Mouse (Mus musculus): ENCODE measurements at regions not wholly inside any gene's neighbourhood (a gene's known extent, or its start where the extent isn't known, plus 50 kb on each side); places are given as distances from the start of the nearest gene placed in this dataset.

DNA sequence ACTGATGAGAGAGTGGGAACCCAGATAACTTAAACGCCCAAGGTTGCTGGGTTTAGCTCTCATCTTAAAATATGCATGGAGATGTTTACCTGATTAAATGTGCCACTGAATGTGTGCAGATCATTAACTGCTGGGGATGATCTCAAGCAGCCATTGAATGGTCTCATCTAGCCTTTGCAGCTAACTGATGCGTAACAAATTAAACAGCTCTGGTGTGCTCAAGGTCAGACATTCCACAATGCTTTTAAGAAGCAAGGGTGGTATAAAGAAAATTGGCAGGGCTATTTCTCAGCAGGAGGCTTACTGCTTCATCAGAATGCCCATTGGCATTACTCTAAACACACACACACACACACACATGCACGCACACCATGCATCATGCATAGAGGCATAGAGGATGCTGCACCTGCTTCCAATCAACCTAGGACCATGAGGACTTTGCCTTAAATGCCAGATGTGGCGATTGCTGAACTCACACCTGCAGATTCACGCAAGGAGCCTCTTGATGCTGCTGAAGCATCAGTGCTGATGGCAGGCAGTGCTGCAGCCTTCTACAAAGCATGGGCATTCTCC, 333.4 kb downstream of the Ice1 start:
- DNase-seq: no peak

GRCm38 (mm10) chr13:70310516-70310915, 326.9 kb downstream of the Ice1 start:
- no peak for DNase-seq

- no peak for DNase-seq
Measured at GRCm38 (mm10) chr13:70311226-70312055, 326.0 kb downstream of the Ice1 start.

- DNase-seq: no peak
Measured at GRCm38 (mm10) chr13:70313205-70313604, 324.2 kb downstream of the Ice1 start.

DNA sequence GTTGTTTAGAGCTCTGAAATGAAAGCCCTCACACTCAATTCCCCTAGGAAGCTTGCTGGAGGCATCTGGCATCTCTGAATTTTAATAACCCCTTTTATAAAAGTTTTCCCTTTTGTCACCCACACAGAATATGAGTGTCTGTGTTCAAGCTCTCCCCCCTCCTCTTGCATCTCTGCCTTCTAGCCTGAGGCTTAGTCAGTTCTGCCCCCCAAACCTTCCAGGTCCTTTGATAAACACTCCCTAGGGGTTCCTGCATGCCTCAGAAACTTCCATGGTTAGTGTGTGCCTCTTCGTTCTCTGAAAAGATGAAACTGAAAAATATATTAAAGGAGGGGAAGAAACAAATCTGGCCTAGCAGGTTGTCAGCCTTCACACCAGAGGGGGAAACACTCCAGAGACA, 313.9 kb downstream of the Ice1 start:
- DNase-seq: no peak

GRCm38 (mm10) chr13:70336069-70336468, 301.4 kb downstream of the Ice1 start:
- DNase-seq: no peak

- no peak for DNase-seq
Measured at GRCm38 (mm10) chr13:70340437-70340836, 297.0 kb downstream of the Ice1 start.

- no peak for DNase-seq
Measured at GRCm38 (mm10) chr13:70343191-70343734, 294.2 kb downstream of the Ice1 start.

- DNase-seq: no peak
Measured at GRCm38 (mm10) chr13:70343911-70344310, 293.5 kb downstream of the Ice1 start.

GRCm38 (mm10) chr13:70344311-70344710, 293.1 kb downstream of the Ice1 start:
- DNase-seq: no peak

GRCm38 (mm10) chr13:70348456-70348855, 289.0 kb downstream of the Ice1 start:
- no peak for DNase-seq

DNA sequence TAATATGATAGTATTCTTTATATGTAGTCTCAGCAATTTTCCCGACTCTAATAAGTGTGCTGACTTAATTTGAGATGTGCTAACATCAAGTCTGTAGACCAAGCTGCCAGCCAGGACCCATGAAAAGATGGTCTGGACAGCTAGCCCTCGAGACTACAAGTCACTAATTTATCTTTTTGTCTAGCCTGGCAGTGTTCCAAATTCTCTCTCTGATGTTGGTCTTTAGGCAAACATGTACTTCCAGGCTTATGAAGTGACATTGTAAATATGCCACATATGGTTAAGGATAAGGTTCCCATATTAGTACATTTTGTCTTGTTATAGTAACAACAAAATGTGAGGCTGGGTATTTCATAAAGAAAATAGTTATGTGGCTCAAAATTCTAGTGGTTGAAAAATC, 288.5 kb downstream of the Ice1 start:
- no peak for DNase-seq

- no peak for DNase-seq
Measured at GRCm38 (mm10) chr13:70369647-70370046, 267.8 kb downstream of the Ice1 start.

GRCm38 (mm10) chr13:70380772-70381171, 256.7 kb downstream of the Ice1 start:
- no peak for DNase-seq

DNA sequence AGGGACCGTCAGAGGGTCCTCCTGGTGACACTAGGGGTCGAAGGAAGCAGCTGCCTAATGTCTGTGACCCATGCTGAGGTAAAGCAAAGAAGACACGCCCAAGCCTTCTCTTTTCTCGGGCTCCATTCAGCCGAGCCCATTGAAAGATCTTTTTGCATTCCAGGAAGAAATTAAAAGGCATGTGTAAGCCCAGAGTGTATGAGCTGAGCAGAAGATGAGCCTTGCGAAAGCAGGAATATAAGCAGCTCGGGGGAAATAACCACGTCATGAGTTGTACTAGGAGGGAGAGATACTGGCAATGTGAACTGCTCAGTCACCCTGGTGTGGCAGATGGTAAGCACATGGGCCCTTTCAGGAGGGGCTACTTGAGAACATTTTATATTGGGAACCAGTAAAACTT, 252.1 kb downstream of the Ice1 start:
- DNase-seq: no peak

- DNase-seq: no peak
Measured at GRCm38 (mm10) chr13:70412788-70413187, 224.6 kb downstream of the Ice1 start.

DNA sequence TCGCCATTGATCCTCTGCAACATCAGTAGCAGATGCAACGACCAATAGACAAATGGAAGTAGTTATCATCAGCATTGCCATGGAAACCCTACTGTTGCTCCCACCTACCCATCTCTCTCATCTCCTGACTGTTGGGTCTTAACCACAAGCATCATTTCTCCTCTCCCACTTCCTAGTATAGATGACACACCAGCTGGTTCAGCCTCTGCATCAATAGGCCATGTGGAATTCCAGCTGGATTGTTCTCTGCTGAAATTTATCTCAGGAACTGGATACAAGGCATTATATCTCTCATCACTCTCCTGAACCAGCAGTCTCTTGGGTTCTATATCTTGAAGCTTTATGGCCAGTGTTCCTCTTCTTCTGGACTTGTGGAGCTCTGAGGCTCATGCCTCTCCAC, 219.3 kb downstream of the Ice1 start:
- no peak for DNase-seq

DNA sequence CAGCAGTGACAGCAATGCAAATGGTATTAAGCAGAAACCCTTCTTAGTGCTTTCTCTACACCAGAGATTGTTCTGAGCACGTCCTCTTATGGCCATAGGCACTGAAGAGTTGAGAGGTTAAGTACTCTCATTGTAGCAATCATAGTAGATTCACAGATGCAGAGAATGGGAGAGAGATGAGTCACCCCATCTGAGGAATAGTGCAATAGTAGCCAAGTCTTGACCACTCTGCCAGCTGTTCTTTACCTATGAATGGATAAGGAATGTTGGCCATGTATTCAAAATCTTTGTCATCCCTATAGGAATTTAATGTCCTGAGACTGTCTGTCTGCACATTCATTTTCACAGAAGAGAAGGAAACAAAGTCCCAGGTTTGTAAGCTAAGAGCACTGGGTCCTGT, 198.0 kb downstream of the Ice1 start:
- no peak for DNase-seq

- DNase-seq: no peak
Measured at GRCm38 (mm10) chr13:70446940-70447339, 190.5 kb downstream of the Ice1 start.

DNA sequence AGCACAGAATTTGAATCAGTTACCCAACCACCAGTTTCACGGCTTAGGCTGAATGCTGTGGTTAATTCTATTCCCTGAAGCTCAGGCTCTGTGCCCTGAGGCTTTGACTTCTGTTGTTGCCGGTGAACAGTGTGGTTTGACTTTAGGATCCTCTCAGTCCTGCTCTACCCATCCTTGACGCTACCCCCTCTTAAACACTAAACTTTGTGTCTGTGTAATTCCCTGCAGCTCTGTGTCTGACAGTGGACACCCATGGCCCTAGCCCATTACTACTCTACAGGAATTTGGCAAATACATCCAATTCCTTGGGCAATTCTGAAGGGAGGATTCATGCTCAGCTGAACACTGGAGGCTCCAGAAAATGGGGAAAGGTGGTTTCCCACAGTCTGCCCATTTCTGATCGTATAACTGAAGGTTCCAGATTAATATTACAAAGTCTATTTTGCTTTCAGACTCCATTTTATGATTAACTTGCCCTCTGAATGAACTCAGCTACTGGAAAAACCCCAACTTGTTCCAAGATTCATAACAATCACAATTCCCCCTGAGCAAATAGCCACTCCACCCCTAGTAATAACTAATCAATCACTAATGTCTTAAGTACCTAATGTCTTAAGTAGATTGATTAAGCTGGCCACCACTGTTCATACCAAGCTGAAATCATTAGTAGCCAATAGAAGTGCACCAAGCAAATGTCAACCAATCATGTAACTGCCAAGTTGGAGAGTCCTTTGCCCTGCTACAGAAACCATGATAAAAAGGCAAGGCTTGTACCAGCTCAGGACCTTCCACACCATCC, 182.6 kb downstream of the Ice1 start:
- DNase-seq: no peak

- no peak for DNase-seq
Measured at GRCm38 (mm10) chr13:70458406-70458805, 179.0 kb downstream of the Ice1 start.

- no peak for DNase-seq
Measured at GRCm38 (mm10) chr13:70464996-70465395, 172.4 kb downstream of the Ice1 start.

- no peak for DNase-seq
Measured at GRCm38 (mm10) chr13:70474746-70475145, 162.7 kb downstream of the Ice1 start.
